Comparison of ENCODE assay signal across 28 mouse cellular contexts in the genomic region with DNA sequence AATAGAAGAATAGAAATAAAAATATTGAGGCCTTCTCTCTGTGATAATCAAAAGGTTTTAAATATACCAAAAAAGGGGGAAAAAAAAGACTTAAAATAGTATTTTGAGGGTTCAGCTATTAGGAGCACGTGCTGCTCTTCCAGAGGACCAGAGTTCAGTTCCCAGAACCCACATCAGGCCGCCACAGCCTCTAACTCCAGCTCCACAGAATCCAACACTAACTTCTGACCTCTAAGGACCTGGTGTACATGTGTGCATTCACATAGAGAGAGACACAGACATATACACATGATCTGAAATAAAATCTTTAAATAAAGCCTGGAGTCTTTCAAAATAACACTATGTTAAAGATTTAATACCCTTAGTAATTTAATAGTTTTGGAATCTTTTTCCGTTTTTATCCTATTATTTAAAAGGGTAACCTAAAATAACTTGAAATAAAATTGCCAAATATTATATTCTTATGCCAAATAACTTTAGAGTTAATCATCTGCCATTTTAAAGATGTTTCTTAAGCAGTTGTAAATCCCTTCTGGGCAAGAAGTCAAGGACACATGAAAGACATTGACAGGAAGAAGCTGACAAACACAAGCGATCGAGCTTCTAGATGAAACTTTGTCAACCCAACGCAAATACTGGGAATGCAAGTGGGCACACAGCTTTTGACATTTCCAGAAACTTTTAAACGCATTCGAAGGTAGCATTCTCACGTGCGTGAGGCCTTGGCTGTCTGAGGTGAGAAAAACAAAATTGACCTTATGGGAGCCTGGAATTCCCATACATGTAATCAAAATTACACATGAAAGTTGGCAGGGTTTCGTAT. TPM values are rescaled to one million over a fixed set of nuclear protein-coding genes. Genes with fewer than 3 reads are reported as not detected.
DNase-seq lines count a peak whose midpoint lies in the region; ATAC-seq and TF ChIP-seq lines count a peak whose summit lies in the region.
"Had no signal": no experiment of that assay in that cellular context is flagged by ENCODE, and none has a peak within 500 bp of the region (broad histone marks: within the 10 kb centered on the region; RNA-seq: fewer than 3 reads in every experiment).

No protein-coding gene starts in this region.

- 69% methylated on average over 11 of the region's 11 CpGs for WGBS in kidney, adult 2 months
- 90% methylated on average over 11 of the region's 11 CpGs for WGBS in midbrain, embryonic 15.5 days

- peak overlapping the region; percentile 65; the same call in 1 of the 2 replicates for H3K27ac ChIP-seq in kidney, adult 2 months (ENCODE audit: insufficient read depth, low read depth, low read length)
- H3K27ac ChIP-seq in ES-Bruce4 (ENCODE audit: insufficient read depth, low read length) = peak overlapping the region; percentile 99
- H3K27ac ChIP-seq in midbrain, embryonic 15.5 days = no peak overlapping the region
- H3K27ac ChIP-seq: embryonic facial prominence, embryonic 12.5 days; embryonic facial prominence, embryonic 15.5 days; heart, adult 2 months; heart, embryonic 10.5 days; heart, embryonic 13.5 days; hindbrain, embryonic 14.5 days; hindbrain, postnatal 0 days had no signal

- DNase-seq in kidney, adult 2 months = no peak
- no peak for DNase-seq in kidney, postnatal 25 days
- DNase-seq in NIH3T3 (ENCODE audit: low read depth) = peak; percentile 23
- DNase-seq in skeletal muscle tissue, adult 2 months (ENCODE audit: low read depth, low spot score) = peak; percentile 41
- DNase-seq in right cerebral cortex, adult 2 months (ENCODE audit: low spot score in 2 of 2) = no peak
- DNase-seq: adrenal gland, adult 2 months; adrenal gland, postnatal 14 days; B cell, adult 2 months; cerebellum, adult 11 months; cerebellum, adult 2 months; cerebellum, adult 9-11 months; cerebellum, postnatal 25 days; forebrain, postnatal 0 days; gastrocnemius, postnatal 36 days; heart, adult 2 months; heart, postnatal 14 days; heart, postnatal 4 days had no signal

- no peak for TF ChIP-seq POLR2A in kidney, adult 2 months (IDR thresholded peaks at IDR 0.05; ENCODE audit: low read depth, low read length)
- no peak for TF ChIP-seq POLR2A in ES-Bruce4 (IDR thresholded peaks at IDR 0.05; ENCODE audit: insufficient read depth, low read length)

- TF ChIP-seq EP300 in ES-Bruce4 (IDR thresholded peaks at IDR 0.05; ENCODE audit: insufficient read depth, low read depth, low read length) = no peak

- ATAC-seq in midbrain, embryonic 15.5 days (replicated peaks) = no peak
- ATAC-seq: forebrain, embryonic 14.5 days; forebrain, postnatal 0 days; hindbrain, postnatal 0 days; inflammation-experienced regulatory T-cells, adult 6 months had no signal

- H3K9me3 ChIP-seq in ES-Bruce4 (replicated peaks; ENCODE audit: control insufficient read depth, insufficient read depth, low read length, poor library complexity, severe bottlenecking) = no peaks in the 10 kb centered on the region
- H3K9me3 ChIP-seq in midbrain, embryonic 15.5 days = no peaks in the 10 kb centered on the region
- H3K9me3 ChIP-seq: embryonic facial prominence, embryonic 12.5 days; embryonic facial prominence, embryonic 15.5 days; heart, embryonic 10.5 days; heart, embryonic 13.5 days had no signal

- H3K4me3 ChIP-seq in kidney, adult 2 months (ENCODE audit: insufficient read depth, low read depth, low read length) = no peak overlapping the region
- H3K4me3 ChIP-seq in ES-Bruce4 (ENCODE audit: low read depth, low read length) = no peak overlapping the region
- H3K4me3 ChIP-seq in midbrain, embryonic 15.5 days = no peak overlapping the region
- H3K4me3 ChIP-seq: embryonic facial prominence, embryonic 12.5 days; embryonic facial prominence, embryonic 15.5 days; heart, adult 2 months; heart, embryonic 10.5 days; heart, embryonic 13.5 days had no signal

- H3K36me3 ChIP-seq in kidney, adult 2 months (ENCODE audit: control insufficient read depth, insufficient read depth, low read length) = no peaks in the 10 kb centered on the region
- H3K36me3 ChIP-seq in ES-Bruce4 (ENCODE audit: control insufficient read depth, insufficient read depth, low read length, poor library complexity, severe bottlenecking) = peaks cover 33% of the 10 kb centered on the region
- no peaks in the 10 kb centered on the region for H3K36me3 ChIP-seq in midbrain, embryonic 15.5 days (replicated peaks)
- H3K36me3 ChIP-seq: embryonic facial prominence, embryonic 12.5 days; embryonic facial prominence, embryonic 15.5 days had no signal

- no peaks in the 10 kb centered on the region for H3K27me3 ChIP-seq in kidney, adult 2 months (replicated peaks; ENCODE audit: control insufficient read depth, insufficient read depth, low read length)
- H3K27me3 ChIP-seq in ES-Bruce4 (ENCODE audit: control insufficient read depth, insufficient read depth, low read length, poor library complexity, severe bottlenecking) = no peaks in the 10 kb centered on the region
- no peaks in the 10 kb centered on the region for H3K27me3 ChIP-seq in midbrain, embryonic 15.5 days (replicated peaks)
- H3K27me3 ChIP-seq: CH12.LX; embryonic facial prominence, embryonic 12.5 days; embryonic facial prominence, embryonic 15.5 days; heart, embryonic 13.5 days had no signal

- peak overlapping the region; percentile 99 for H3K9ac ChIP-seq in ES-Bruce4 (ENCODE audit: low read depth, poor library complexity, severe bottlenecking)
- H3K9ac ChIP-seq in midbrain, embryonic 15.5 days = no peak overlapping the region
- H3K9ac ChIP-seq: embryonic facial prominence, embryonic 12.5 days; embryonic facial prominence, embryonic 15.5 days; forebrain, postnatal 0 days; heart, embryonic 13.5 days; hindbrain, embryonic 14.5 days had no signal

- peaks cover 28% of the 10 kb centered on the region for H3K4me1 ChIP-seq in kidney, adult 2 months (ENCODE audit: control insufficient read depth, insufficient read depth, low read length)
- H3K4me1 ChIP-seq in ES-Bruce4 (ENCODE audit: control insufficient read depth, insufficient read depth, low read length) = peaks cover 4% of the 10 kb centered on the region
- peaks cover 4% of the 10 kb centered on the region; the same call in 1 of the 2 replicates for H3K4me1 ChIP-seq in midbrain, embryonic 15.5 days
- H3K4me1 ChIP-seq: embryonic facial prominence, embryonic 15.5 days had no signal

- H3K4me2 ChIP-seq in midbrain, embryonic 15.5 days = no peak overlapping the region
- H3K4me2 ChIP-seq: embryonic facial prominence, embryonic 12.5 days; embryonic facial prominence, embryonic 15.5 days; heart, embryonic 13.5 days; hindbrain, embryonic 14.5 days had no signal

- no peak for TF ChIP-seq CTCF in kidney, adult 2 months (conservative IDR thresholded peaks at IDR 0.05; ENCODE audit: insufficient read depth, insufficient read length, low read depth, low read length)
- TF ChIP-seq CTCF in ES-Bruce4 (IDR thresholded peaks at IDR 0.05; ENCODE audit: low read depth, low read length) = no peak

RNA-seq across cellular contexts. Expression of gene Slc25a12, which starts 16.4 kb away (rescaled TPM):
- 72.9 and 82.5 TPM in 2 replicates for polyA plus RNA-seq in kidney, adult 2 months (2012; rRNA removed)
- polyA plus RNA-seq in ES-Bruce4 (2011; ENCODE audit: insufficient read depth, insufficient read length, low read depth, missing spikeins) = 80.0 and 89.2 TPM in 2 replicates
- 101 and 109 TPM in 2 replicates for polyA plus RNA-seq in midbrain, embryonic 15.5 days (2015; fragmentation: Nextera tagmentation; extraction: Ambion mirVana)

RNA-seq across cellular contexts. Expression of gene Hat1, which starts 37.6 kb away (rescaled TPM):
- polyA plus RNA-seq in kidney, adult 2 months (2012; rRNA removed) = 4.7 and 7.7 TPM in 2 replicates
- 659 and 692 TPM in 2 replicates for polyA plus RNA-seq in ES-Bruce4 (2011; ENCODE audit: insufficient read depth, insufficient read length, low read depth, missing spikeins)
- polyA plus RNA-seq in midbrain, embryonic 15.5 days (2015; fragmentation: Nextera tagmentation; extraction: Ambion mirVana) = 42.2 and 45.7 TPM in 2 replicates

Comparison
In these comparisons a context has a peak if more than half of its experiments do, and no peak if none do; other contexts are left out.
1. DNase-seq: peak in NIH3T3 (single experiment) and skeletal muscle tissue, adult 2 months (single experiment); none in kidney, adult 2 months (single experiment), kidney, postnatal 25 days (0 of 2) and right cerebral cortex, adult 2 months (0 of 2).
2. RNA of gene Hat1, which starts 37.6 kb away (polyA plus RNA-seq): 659 to 692 TPM in ES-Bruce4; 42.2 to 45.7 TPM in midbrain, embryonic 15.5 days and 4.7 to 7.7 TPM in kidney, adult 2 months; every median in the first group is over 10 times any median in the second.